Mouse (Mus musculus): ENCODE data around the gene Ubqlnl. TPM values are rescaled to one million over a fixed set of nuclear protein-coding genes. Genes with fewer than 3 reads are reported as not detected.

The Ubqlnl gene
- total RNA-seq (2021), result not detected
- long read RNA-seq, experiment 1, result 0 reads
- long read RNA-seq, experiment 2, result 0 reads

DNA sequence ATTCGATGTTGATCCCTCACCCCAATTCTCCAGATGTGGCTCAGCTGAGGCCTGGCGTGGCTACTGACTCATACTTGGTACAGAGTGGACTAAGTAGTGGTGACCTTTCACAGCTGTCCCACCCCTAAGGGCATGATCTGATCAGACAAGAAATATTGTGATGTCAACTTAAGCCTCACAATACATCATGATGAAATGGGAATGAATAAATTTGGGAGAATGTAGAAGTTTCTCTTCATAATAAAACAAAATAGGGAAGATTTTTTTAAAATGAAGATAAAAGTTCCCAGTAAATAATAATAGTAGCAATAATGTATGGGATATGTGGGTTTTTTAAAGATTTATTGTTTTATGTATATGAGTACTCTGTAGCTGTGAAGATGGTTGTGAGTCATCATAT, at the start of gene Ubqlnl:
Gene Ubqlnl, minus strand, starts transcription at position 101 of the 400 bp plus-strand sequence.
- DNase-seq, result no peak
- no peak for TF ChIP-seq CTCF (IDR thresholded peaks at IDR 0.05)
- Histone ChIP-seq H3K27ac (no peak within 1 kb of the TSS), H3K4me3 (no peak within 1 kb of the TSS)
- intact Hi-C loops (cut with DNase I), result no loop called here

DNA sequence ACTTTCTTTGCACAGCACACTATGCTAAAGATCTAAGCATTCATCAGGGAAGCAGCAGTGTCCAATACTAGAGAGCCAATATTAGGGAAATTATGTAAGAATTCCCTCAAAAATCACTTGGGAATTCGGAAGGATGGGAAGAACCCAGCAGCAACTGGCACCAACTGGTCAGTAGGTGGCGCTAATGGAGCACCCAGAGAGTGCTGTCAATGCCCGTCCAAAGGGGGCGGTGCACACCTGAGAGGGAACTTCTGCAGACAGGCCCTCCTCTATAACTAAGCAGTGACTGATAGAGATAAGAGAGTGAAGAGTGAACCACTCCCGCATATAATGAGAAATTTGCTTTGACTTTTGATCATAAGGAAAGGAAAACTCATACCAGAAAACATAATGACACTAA, 49.5 kb upstream of the Ubqlnl start:
- intact Hi-C loops (cut with DNase I), result loop anchor here (2.0 kb wide), 1 partner anchor 33 kb away; no protein-coding TSS in a partner anchor
- DNase-seq, result peak; percentile 71
- H3K27ac ChIP-seq, result no peak overlapping the region
- peak; percentile 98 for TF ChIP-seq CTCF (IDR thresholded peaks at IDR 0.05)
- no peak overlapping the region for H3K4me3 ChIP-seq

DNA sequence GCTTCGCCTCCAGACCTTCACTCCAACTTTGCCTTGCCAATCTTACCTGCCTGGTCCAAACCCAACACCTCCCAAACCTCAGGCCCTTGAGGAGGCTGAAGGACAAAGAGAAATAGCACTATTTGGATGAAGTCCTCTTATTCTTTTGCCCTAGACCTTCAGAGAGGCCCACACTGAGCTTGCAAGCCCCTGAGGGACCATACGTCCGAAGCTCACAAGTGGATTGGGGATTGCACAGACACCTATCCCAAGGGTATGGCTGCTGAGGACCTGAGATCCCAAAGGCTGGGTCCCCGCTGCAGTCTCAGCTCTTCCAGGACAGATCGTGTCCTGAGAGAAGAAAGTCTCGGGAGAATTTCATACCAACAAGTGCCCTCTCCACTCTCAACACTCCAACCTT, 45.5 kb upstream of the Ubqlnl start, which contains the start of gene Olfr649:
Gene Olfr649, minus strand, starts transcription at position 101 of the 400 bp plus-strand sequence.
- Histone ChIP-seq H3K4me3 (no peak within 1 kb of the TSS), H3K27ac (no peak within 1 kb of the TSS)
- intact Hi-C loops (cut with DNase I), result no loop called here
- no peak for DNase-seq
- no peak for TF ChIP-seq CTCF (IDR thresholded peaks at IDR 0.05)

DNA sequence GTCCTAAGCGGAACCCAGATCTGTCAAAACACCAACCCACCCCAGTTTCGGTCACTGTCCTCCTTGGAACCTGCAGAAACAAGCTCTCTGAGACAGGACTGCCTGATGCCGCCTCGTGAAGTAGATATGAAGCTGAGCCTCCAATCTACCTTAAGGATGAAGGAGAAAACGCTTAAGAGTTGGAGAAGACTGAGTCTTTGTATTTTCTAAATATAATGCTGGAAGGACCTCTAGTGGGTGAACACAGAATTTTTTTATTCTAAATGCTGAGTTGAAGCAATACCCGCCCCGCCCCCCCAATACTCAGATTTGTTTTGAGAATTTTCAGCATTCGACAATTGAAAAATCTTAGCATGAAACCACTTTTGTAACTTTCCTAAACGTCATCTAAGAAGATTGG, 40.9 kb upstream of the Ubqlnl start:
- no peak for DNase-seq
- H3K4me3 ChIP-seq, result no peak overlapping the region
- TF ChIP-seq CTCF (IDR thresholded peaks at IDR 0.05), result no peak
- intact Hi-C loops (cut with DNase I), result no loop called here
- H3K27ac ChIP-seq, result no peak overlapping the region

DNA sequence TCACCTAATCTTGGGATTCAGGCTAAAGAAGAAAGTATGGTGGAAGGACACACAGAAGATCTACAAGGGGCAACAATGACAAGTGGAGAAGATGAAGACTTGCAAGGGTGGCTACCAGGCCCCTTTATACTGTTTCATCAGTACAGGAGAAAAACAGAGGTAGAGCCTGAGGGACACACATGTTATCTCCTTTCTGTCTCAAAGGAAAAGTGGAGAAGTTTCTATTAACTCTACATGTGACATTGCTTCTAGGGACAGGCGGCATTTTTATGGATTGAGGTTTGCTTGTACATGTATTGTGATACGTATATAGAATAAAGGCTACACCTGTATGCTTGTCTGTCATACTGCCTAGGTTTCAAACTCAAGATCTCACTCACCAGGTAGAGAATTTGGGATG, 32.9 kb upstream of the Ubqlnl start, which contains the start of gene Olfr648:
Gene Olfr648, minus strand, starts transcription at position 101 of the 400 bp plus-strand sequence.
- intact Hi-C loops (cut with DNase I), result no loop called here
- no peak for TF ChIP-seq CTCF (IDR thresholded peaks at IDR 0.05)
- Histone ChIP-seq H3K4me3 (no peak within 1 kb of the TSS), H3K27ac (no peak within 1 kb of the TSS)
- DNase-seq, result no peak

DNA sequence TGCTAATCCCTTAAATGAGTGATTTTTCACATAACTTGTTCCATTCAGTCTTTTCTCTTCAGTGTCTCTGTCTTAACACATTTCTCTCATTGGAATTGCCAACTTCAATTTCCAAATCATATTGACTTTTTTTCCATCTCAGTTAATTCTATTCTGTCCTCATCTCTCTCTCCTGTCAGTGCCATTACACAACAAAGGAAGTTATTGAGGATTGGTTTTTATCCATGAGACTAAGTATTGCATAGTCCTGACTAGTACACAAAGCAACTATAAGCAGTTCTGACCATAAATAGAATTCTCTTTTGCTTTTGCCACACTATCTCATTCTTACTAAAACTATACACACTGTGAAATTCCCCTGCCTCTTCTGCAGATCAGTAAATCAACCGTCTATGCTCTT, 28.7 kb upstream of the Ubqlnl start:
- no peak overlapping the region for H3K4me3 ChIP-seq
- no peak overlapping the region for H3K27ac ChIP-seq
- TF ChIP-seq CTCF (IDR thresholded peaks at IDR 0.05), result no peak
- intact Hi-C loops (cut with DNase I), result no loop called here
- DNase-seq, result no peak

DNA sequence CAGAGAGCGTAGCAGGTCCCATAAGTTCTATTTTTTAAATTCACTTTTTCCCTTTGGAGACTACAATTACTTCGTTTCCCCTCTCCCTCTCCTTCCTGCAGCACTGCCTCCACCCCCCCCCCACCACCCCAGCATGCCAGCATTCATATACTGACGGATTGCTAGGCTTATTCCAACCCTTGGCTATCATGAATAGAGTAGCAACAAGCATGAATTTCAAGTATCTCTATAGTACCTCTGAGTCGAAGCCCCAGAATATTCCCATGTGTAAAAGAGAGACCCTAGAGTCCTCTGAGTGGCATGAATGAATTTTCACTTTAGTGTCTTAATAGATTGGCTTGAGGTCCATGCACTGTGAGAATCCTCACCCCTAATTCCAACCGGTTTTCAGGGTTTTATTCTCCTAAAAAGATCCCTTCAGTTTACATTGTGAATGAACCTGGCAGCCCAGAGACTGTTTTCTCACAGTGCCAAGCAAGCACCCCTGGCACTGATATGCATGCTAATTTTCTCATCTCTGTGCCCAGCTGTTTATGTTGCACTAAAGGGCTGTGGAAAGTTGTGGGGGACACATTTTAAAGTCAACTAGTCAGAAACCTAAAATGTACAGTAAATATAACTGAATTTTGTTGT, 28.2 kb upstream of the Ubqlnl start:
- intact Hi-C loops (cut with DNase I), result no loop called here
- Histone ChIP-seq H3K27ac (no peak overlapping the region), H3K4me3 (no peak overlapping the region)
- TF ChIP-seq CTCF (IDR thresholded peaks at IDR 0.05), result no peak
- no peak for DNase-seq

DNA sequence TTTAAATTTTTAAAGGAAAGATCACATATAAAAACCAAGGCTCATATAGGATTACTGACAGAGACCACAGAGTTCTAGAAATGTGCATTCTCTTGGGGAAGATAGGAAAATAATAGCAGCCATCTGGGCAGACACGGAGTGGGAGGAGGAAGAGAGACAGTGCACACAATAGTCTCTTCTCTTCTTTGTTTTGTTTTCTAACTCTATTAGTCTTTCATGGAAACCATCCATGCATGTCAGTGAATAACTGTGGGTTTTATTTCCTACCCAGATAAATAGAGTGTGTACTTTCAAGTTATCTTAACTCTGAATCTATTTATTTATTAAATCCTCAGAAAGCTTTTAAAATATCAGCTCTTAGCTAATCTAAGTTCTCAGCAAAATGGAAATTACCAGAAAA, 24.7 kb upstream of the Ubqlnl start:
- Histone ChIP-seq H3K27ac (no peak overlapping the region), H3K4me3 (no peak overlapping the region)
- no peak for TF ChIP-seq CTCF (IDR thresholded peaks at IDR 0.05)
- DNase-seq, result no peak
- intact Hi-C loops (cut with DNase I), result no loop called here

DNA sequence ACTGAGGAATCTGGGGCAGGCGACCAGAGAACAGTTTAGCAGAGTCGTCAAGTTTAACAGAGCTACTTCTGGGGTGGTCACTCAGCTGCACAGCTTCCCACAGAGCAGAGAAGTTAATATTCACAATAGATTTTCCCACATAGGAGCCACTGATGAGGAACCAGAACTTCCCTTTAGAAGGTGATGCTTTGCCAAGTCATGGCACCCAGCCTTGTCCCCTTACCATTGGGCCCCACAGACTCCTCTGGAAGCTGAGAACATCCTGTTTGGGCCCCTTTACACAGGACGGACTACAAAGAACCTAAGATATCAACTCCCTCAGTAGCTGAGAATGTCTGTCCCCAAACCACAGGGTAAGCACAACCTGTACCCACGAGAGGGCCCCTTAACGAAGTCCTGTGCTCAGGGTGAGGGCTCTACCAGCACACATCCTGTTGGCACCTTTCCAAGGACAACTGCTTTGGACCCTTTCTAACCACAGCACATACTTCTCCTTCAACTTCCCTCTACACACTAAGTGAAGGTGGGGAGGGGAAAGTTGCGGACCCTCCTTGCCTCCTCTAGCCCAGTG, 19.4 kb upstream of the Ubqlnl start:
- H3K27ac ChIP-seq, result no peak overlapping the region
- TF ChIP-seq CTCF (IDR thresholded peaks at IDR 0.05), result no peak
- DNase-seq, result no peak
- no peak overlapping the region for H3K4me3 ChIP-seq
- intact Hi-C loops (cut with DNase I), result no loop called here

DNA sequence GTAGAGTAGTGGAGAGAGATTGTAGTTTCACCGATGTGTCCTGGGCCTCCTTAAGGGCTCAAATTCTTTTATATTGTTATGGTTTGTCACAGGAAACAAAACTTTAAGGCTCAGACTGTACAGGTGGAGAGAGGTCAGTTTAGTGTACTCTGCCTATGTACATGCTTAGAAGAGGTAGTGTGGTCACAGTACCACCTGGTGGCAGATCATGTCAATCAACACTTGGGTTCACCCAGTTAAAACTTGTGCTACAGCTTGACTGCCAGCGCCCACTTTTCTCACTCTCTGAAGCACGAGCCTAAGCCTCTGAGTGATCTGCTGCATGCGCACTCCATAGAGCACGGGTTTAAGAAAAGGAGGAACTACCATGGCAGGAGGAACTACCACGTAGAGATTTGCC, 16.7 kb upstream of the Ubqlnl start:
- H3K4me3 ChIP-seq, result no peak overlapping the region
- intact Hi-C loops (cut with DNase I), result no loop called here
- H3K27ac ChIP-seq, result no peak overlapping the region
- no peak for DNase-seq
- TF ChIP-seq CTCF (IDR thresholded peaks at IDR 0.05), result no peak

DNA sequence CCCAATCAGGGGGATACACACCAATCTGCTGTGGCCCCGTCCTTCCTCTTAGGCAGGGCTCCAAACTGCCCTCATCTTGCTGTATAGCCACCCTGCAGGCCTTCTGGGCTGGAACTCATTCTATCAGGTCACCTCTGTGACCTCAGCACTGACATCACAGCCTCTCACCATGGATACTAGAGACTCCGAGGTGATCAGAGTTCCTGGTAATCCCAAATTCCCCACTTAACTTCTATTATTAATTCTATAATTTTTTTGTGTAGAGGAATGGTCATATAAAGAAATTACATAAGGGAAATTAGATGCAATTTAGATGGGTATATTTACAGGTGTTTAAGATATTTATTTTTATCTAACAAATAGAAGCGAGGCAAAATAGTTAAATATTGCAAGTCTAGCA, 7.2 kb downstream of the Ubqlnl start, which contains the start of gene Ubqln3:
Gene Ubqln3, minus strand, starts transcription at position 101 of the 400 bp plus-strand sequence.
- no peak within 1 kb of the TSS for H3K27ac ChIP-seq
- TF ChIP-seq CTCF (IDR thresholded peaks at IDR 0.05), result no peak
- DNase-seq, result no peak
- intact Hi-C loops (cut with DNase I), result no loop called here
- no peak within 1 kb of the TSS for H3K4me3 ChIP-seq

DNA sequence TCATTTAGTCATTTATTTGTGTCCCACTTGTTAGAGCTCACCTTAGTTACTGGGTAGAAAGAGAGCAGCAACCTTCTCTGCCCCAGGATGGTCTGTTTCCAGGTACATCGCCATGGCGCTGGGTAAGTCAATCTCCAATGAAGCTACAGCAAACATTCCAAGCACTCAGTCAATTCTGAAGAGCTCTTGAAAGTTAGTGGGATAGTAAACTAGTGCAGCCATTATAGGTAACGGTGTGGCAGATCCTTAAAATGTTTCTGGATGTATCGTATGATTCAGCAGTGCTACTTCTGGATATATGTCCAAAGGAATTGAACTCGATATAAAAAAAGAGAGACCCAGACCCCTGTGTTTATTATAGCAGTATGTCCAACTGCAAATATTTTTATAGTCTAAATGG, 13.1 kb downstream of the Ubqlnl start, which contains the start of gene Olfr643:
Gene Olfr643, minus strand, starts transcription at position 101 of the 400 bp plus-strand sequence.
- Histone ChIP-seq H3K4me3 (no peak within 1 kb of the TSS), H3K27ac (no peak within 1 kb of the TSS)
- intact Hi-C loops (cut with DNase I), result no loop called here
- no peak for TF ChIP-seq CTCF (IDR thresholded peaks at IDR 0.05)
- no peak for DNase-seq

DNA sequence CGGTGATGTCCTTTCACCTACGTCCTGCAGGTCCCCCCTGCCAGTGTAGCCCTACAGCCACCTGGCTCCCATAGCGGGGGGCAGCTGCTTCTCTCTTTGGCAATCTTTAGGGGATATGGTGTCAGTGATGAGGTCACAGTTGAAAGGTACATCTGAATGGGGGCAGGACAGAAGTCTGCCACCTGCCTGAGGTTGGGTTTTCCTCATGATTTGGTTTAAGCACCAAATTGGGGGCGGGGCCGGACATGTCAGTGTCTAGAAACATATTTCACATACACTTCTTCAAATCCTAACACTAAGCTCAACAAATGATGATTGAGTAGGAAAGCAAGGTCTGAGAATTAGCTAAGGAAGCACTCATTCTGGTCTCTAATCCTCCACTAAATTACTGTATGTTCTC, 20.6 kb downstream of the Ubqlnl start, which contains the start of gene Ubqln5:
Gene Ubqln5, minus strand, starts transcription at position 101 of the 400 bp plus-strand sequence.
- intact Hi-C loops (cut with DNase I), result no loop called here
- no peak for DNase-seq
- H3K27ac ChIP-seq, result no peak within 1 kb of the TSS
- H3K4me3 ChIP-seq, result no peak within 1 kb of the TSS
- no peak for TF ChIP-seq CTCF (IDR thresholded peaks at IDR 0.05)

DNA sequence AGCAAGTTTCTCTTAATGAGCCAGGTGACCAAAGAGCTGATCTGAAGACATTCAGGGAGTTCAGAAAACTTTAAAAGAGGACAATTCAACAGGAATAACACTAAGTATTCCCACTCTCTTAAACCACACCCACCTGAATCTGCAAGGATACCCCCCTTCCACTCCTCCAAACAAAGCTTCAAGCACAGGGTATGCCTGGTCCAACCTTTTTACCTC, 45.7 kb downstream of the Ubqlnl start, which contains the start of gene Olfr646:
Gene Olfr646, plus strand, starts transcription at position 117 of the 216 bp plus-strand sequence.
- no peak for TF ChIP-seq CTCF (IDR thresholded peaks at IDR 0.05)

More for the DNA sequence above, 45.7 kb downstream of the Ubqlnl start, which contains the start of gene Olfr646:
- intact Hi-C loops (cut with DNase I), result no loop called here
- no peak within 1 kb of the TSS for H3K4me3 ChIP-seq
- DNase-seq, result no peak
- H3K27ac ChIP-seq, result no peak within 1 kb of the TSS
